Mouse (Mus musculus) neutrophil, adult 5-6 weeks (primary cell): ENCODE measurements around the gene Tcl1b2. TPM values are rescaled to one million over a fixed set of nuclear protein-coding genes. Genes with fewer than 3 reads are reported as not detected.
"Not testable (repeated sequence)": the region's sequence is repeated elsewhere in the genome, so short reads cannot be mapped to it uniquely, and the experiment has no call there.

Source experiments
- ATAC-seq: fragments of 151-379, 151-347 bp; 2 replicates; pipeline ENCODE4 v1.8.0; 2017; ENCODE audit warnings: mild to moderate bottlenecking, moderate TSS enrichment; ENCODE audit not compliant: insufficient number of reproducible peaks, poor library complexity, low FRiP score, severe bottlenecking; ENCODE audit errors: extremely low read depth
- total RNA-seq: library from RNA; stranded (forward); fragments of 200-1000 nt; gene quantifications from 2 replicates; pipeline ENCODE4 v1.2.3, GENCODE M21; 2017

Gene Tcl1b2
- total RNA-seq, 1 experiment from 2014 or later: not detected

- no peak for ATAC-seq
These were observed 13.0 kb downstream of the Tcl1b2 start for GRCm38 (mm10) chr12:105158842-105159241.

- ATAC-seq: no peak
These were observed 13.6 kb downstream of the Tcl1b2 start, which contains the start of gene Tcl1b1 for GRCm38 (mm10) chr12:105159390-105159789. Gene Tcl1b1 (plus strand): TSS chr12:105159690.

GRCm38 (mm10) chr12:105166734-105167133, 20.9 kb downstream of the Tcl1b2 start:
- ATAC-seq: no peak

- ATAC-seq: no peak
These were observed 27.6 kb downstream of the Tcl1b2 start for GRCm38 (mm10) chr12:105173366-105173765.

- not testable (repeated sequence) for ATAC-seq
These were observed 28.5 kb downstream of the Tcl1b2 start for GRCm38 (mm10) chr12:105174318-105174717.

- ATAC-seq: not testable (repeated sequence)
These were observed 30.2 kb downstream of the Tcl1b2 start, which contains the start of gene Tcl1b5 for GRCm38 (mm10) chr12:105176044-105176443. Gene Tcl1b5 (plus strand): TSS chr12:105176344.

- ATAC-seq: not testable (repeated sequence)
These were observed 35.3 kb downstream of the Tcl1b2 start for GRCm38 (mm10) chr12:105181040-105181644.

- ATAC-seq: not testable (repeated sequence)
These were observed 43.2 kb downstream of the Tcl1b2 start for GRCm38 (mm10) chr12:105188980-105189379.

- ATAC-seq: not testable (repeated sequence)
These were observed 44.9 kb downstream of the Tcl1b2 start, which contains the start of gene Tcl1b3 for GRCm38 (mm10) chr12:105190743-105191142. Gene Tcl1b3 (plus strand): TSS chr12:105191043.

GRCm38 (mm10) chr12:105199684-105200497, 54.1 kb downstream of the Tcl1b2 start:
- not testable (repeated sequence) for ATAC-seq

GRCm38 (mm10) chr12:105201657-105202056, 55.8 kb downstream of the Tcl1b2 start, which contains the start of gene Tcl1b4:
Gene Tcl1b4 (plus strand): TSS chr12:105201957.
- ATAC-seq: not testable (repeated sequence)

Other genes starting within 250 kb of the Tcl1b2 start
- gene Syne3, start 136.2 kb upstream of the Tcl1b2 start, total RNA-seq: 20.7 and 21.2 TPM in 2 replicates
- gene Glrx5, start 113.3 kb upstream of the Tcl1b2 start, total RNA-seq: 8.0 and 9.1 TPM in 2 replicates
- gene Tcl1b1, start 13.7 kb downstream of the Tcl1b2 start, total RNA-seq: not detected in 2 replicates
- not detected in 2 replicates for gene Tcl1b5, start 30.3 kb downstream of the Tcl1b2 start, total RNA-seq
- not detected in 2 replicates for gene Tcl1b3, start 45.0 kb downstream of the Tcl1b2 start, total RNA-seq
- not detected in 2 replicates for gene Tcl1b4, start 55.9 kb downstream of the Tcl1b2 start, total RNA-seq
- gene Tcl1, start 76.8 kb downstream of the Tcl1b2 start, total RNA-seq: not detected in 2 replicates
- gene Tunar, start 187.9 kb downstream of the Tcl1b2 start, total RNA-seq: not detected in 2 replicates